Mouse (Mus musculus) ES-Bruce4 (cell line): ENCODE results near the gene Os9.

Source experiments
- CTCF ChIP-seq: IDR thresholded peaks from one replicate; pipeline ENCODE4 v1.8.1; 2011; ENCODE audit warnings: low read depth, low read length
- EP300 ChIP-seq: IDR thresholded peaks from 2 replicates; pipeline ENCODE4 v1.6.1; 2011; ENCODE audit warnings: low read depth, low read length; ENCODE audit not compliant: insufficient read depth
- POLR2A ChIP-seq: IDR thresholded peaks from one replicate; pipeline ENCODE4 v1.8.1; 2011; ENCODE audit warnings: low read length; ENCODE audit not compliant: insufficient read depth

- no peak for TF ChIP-seq CTCF
- TF ChIP-seq POLR2A: no peak
- TF ChIP-seq EP300: no peak
Observed at GRCm38 (mm10) chr10:127078677-127079575, 42.0 kb downstream of the Os9 start.
